Mouse (Mus musculus): ENCODE data around the gene A930018P22Rik. TPM values are rescaled to one million over a fixed set of nuclear protein-coding genes. Genes with fewer than 3 reads are reported as not detected.

A930018P22Rik gene
- polyA plus RNA-seq, 1 experiment from 2014 or later, result not detected

- DNase-seq (ENCODE audit: low spot score), result no peak
These were observed 1.5 kb downstream of the A930018P22Rik start for GRCm38 (mm10) chr2:104124071-104124470.

GRCm38 (mm10) chr2:104128803-104129531, 6.4 kb downstream of the A930018P22Rik start:
- H3K4me3 ChIP-seq (ENCODE audit: low read depth, low read length), result no peak overlapping the region
- H3K27me3 ChIP-seq (replicated peaks; ENCODE audit: control insufficient read depth, insufficient read depth, low read length), result no peaks in the 10 kb centered on the region
- ATAC-seq (no peak), DNase-seq (ENCODE audit: low spot score) (no peak)
- H3K9ac ChIP-seq (ENCODE audit: low read length), result no peak overlapping the region
- no peaks in the 10 kb centered on the region for H3K36me3 ChIP-seq (ENCODE audit: control insufficient read depth, insufficient read depth, low read length)
- 88% methylated on average over 13 of the region's 13 CpGs for WGBS
- no peak overlapping the region for H3K4me2 ChIP-seq (ENCODE audit: low read length)
- no peaks in the 10 kb centered on the region for H3K4me1 ChIP-seq (ENCODE audit: control insufficient read depth, insufficient read depth, low read length)
- H3K27ac ChIP-seq (ENCODE audit: low read depth, low read length), result no peak overlapping the region
- no peaks in the 10 kb centered on the region for H3K9me3 ChIP-seq (replicated peaks; ENCODE audit: control insufficient read depth, low read length)

More at GRCm38 (mm10) chr2:104124071-104124470, 1.5 kb downstream of the A930018P22Rik start:
- Histone ChIP-seq H3K36me3 (ENCODE audit: control insufficient read depth, insufficient read depth, low read length) (no peaks in the 10 kb centered on the region), H3K4me2 (ENCODE audit: low read length) (no peak overlapping the region), H3K4me3 (ENCODE audit: low read depth, low read length) (no peak overlapping the region), H3K9me3 (replicated peaks; ENCODE audit: control insufficient read depth, low read length) (no peaks in the 10 kb centered on the region), H3K4me1 (ENCODE audit: control insufficient read depth, insufficient read depth, low read length) (no peaks in the 10 kb centered on the region), H3K27me3 (replicated peaks; ENCODE audit: control insufficient read depth, insufficient read depth, low read length) (no peaks in the 10 kb centered on the region), H3K9ac (ENCODE audit: low read length) (no peak overlapping the region), H3K27ac (ENCODE audit: low read depth, low read length) (no peak overlapping the region)
- 81% methylated on average over 5 of the region's 5 CpGs for WGBS
- ATAC-seq, result no peak

- no peaks in the 10 kb centered on the region for H3K36me3 ChIP-seq (ENCODE audit: control insufficient read depth, insufficient read depth, low read length)
- H3K4me3 ChIP-seq (ENCODE audit: low read depth, low read length), result no peak overlapping the region
- no peak for ATAC-seq
- DNase-seq (ENCODE audit: low spot score), result no peak
- no peaks in the 10 kb centered on the region for H3K27me3 ChIP-seq (replicated peaks; ENCODE audit: control insufficient read depth, insufficient read depth, low read length)
- H3K4me2 ChIP-seq (ENCODE audit: low read length), result no peak overlapping the region
- no peak overlapping the region for H3K9ac ChIP-seq (ENCODE audit: low read length)
- H3K27ac ChIP-seq (ENCODE audit: low read depth, low read length), result no peak overlapping the region
- WGBS, result 85% methylated on average over 6 of the region's 6 CpGs
- H3K4me1 ChIP-seq (ENCODE audit: control insufficient read depth, insufficient read depth, low read length), result no peaks in the 10 kb centered on the region
- H3K9me3 ChIP-seq (replicated peaks; ENCODE audit: control insufficient read depth, low read length), result no peaks in the 10 kb centered on the region
These were observed 7.6 kb downstream of the A930018P22Rik start for GRCm38 (mm10) chr2:104130165-104130564.

GRCm38 (mm10) chr2:104130969-104131368, 8.4 kb downstream of the A930018P22Rik start:
- Histone ChIP-seq H3K9me3 (replicated peaks; ENCODE audit: control insufficient read depth, low read length) (no peaks in the 10 kb centered on the region), H3K36me3 (ENCODE audit: control insufficient read depth, insufficient read depth, low read length) (no peaks in the 10 kb centered on the region), H3K4me1 (ENCODE audit: control insufficient read depth, insufficient read depth, low read length) (no peaks in the 10 kb centered on the region), H3K27ac (ENCODE audit: low read depth, low read length) (no peak overlapping the region), H3K27me3 (replicated peaks; ENCODE audit: control insufficient read depth, insufficient read depth, low read length) (no peaks in the 10 kb centered on the region), H3K4me3 (ENCODE audit: low read depth, low read length) (no peak overlapping the region), H3K9ac (ENCODE audit: low read length) (no peak overlapping the region), H3K4me2 (ENCODE audit: low read length) (no peak overlapping the region)
- ATAC-seq, result no peak
- no peak for DNase-seq (ENCODE audit: low spot score)
- WGBS, result 53% methylated on average over 3 of the region's 3 CpGs

GRCm38 (mm10) chr2:104132266-104132859, 9.8 kb downstream of the A930018P22Rik start:
- Histone ChIP-seq H3K4me1 (ENCODE audit: control insufficient read depth, insufficient read depth, low read length) (no peaks in the 10 kb centered on the region), H3K4me3 (ENCODE audit: low read depth, low read length) (no peak overlapping the region), H3K4me2 (ENCODE audit: low read length) (no peak overlapping the region), H3K27me3 (replicated peaks; ENCODE audit: control insufficient read depth, insufficient read depth, low read length) (no peaks in the 10 kb centered on the region), H3K36me3 (ENCODE audit: control insufficient read depth, insufficient read depth, low read length) (no peaks in the 10 kb centered on the region), H3K9me3 (replicated peaks; ENCODE audit: control insufficient read depth, low read length) (no peaks in the 10 kb centered on the region), H3K9ac (ENCODE audit: low read length) (no peak overlapping the region), H3K27ac (ENCODE audit: low read depth, low read length) (no peak overlapping the region)
- ATAC-seq (no peak), DNase-seq (ENCODE audit: low spot score) (no peak)
- WGBS, result 78% methylated on average over 7 of the region's 7 CpGs

- H3K9ac ChIP-seq (ENCODE audit: low read length), result no peak overlapping the region
- H3K9me3 ChIP-seq (replicated peaks; ENCODE audit: control insufficient read depth, low read length), result no peaks in the 10 kb centered on the region
- H3K4me1 ChIP-seq (ENCODE audit: control insufficient read depth, insufficient read depth, low read length), result no peaks in the 10 kb centered on the region
- H3K4me3 ChIP-seq (ENCODE audit: low read depth, low read length), result no peak overlapping the region
- WGBS, result 59% methylated on average over 12 of the region's 12 CpGs
- no peak overlapping the region for H3K4me2 ChIP-seq (ENCODE audit: low read length)
- no peak for DNase-seq (ENCODE audit: low spot score)
- no peaks in the 10 kb centered on the region for H3K27me3 ChIP-seq (replicated peaks; ENCODE audit: control insufficient read depth, insufficient read depth, low read length)
- H3K36me3 ChIP-seq (ENCODE audit: control insufficient read depth, insufficient read depth, low read length), result no peaks in the 10 kb centered on the region
- no peak for ATAC-seq
- H3K27ac ChIP-seq (ENCODE audit: low read depth, low read length), result no peak overlapping the region
These were observed 10.7 kb downstream of the A930018P22Rik start for GRCm38 (mm10) chr2:104133042-104133810.

- Histone ChIP-seq H3K4me3 (ENCODE audit: low read depth, low read length) (no peak overlapping the region), H3K4me1 (ENCODE audit: control insufficient read depth, insufficient read depth, low read length) (no peaks in the 10 kb centered on the region), H3K4me2 (ENCODE audit: low read length) (no peak overlapping the region), H3K36me3 (ENCODE audit: control insufficient read depth, insufficient read depth, low read length) (no peaks in the 10 kb centered on the region), H3K9me3 (replicated peaks; ENCODE audit: control insufficient read depth, low read length) (no peaks in the 10 kb centered on the region), H3K27me3 (replicated peaks; ENCODE audit: control insufficient read depth, insufficient read depth, low read length) (no peaks in the 10 kb centered on the region), H3K27ac (ENCODE audit: low read depth, low read length) (no peak overlapping the region), H3K9ac (ENCODE audit: low read length) (no peak overlapping the region)
- WGBS, result 49% methylated on average over 8 of the region's 8 CpGs
- DNase-seq (ENCODE audit: low spot score), result peak; percentile 92
- peak; percentile 89 for ATAC-seq
These were observed 11.8 kb downstream of the A930018P22Rik start for GRCm38 (mm10) chr2:104134150-104135056.

- 73% methylated on average over 2 of the region's 2 CpGs for WGBS
- ATAC-seq (no peak), DNase-seq (ENCODE audit: low spot score) (no peak)
- Histone ChIP-seq H3K4me1 (ENCODE audit: control insufficient read depth, insufficient read depth, low read length) (no peaks in the 10 kb centered on the region), H3K36me3 (ENCODE audit: control insufficient read depth, insufficient read depth, low read length) (no peaks in the 10 kb centered on the region), H3K9me3 (replicated peaks; ENCODE audit: control insufficient read depth, low read length) (no peaks in the 10 kb centered on the region), H3K27me3 (replicated peaks; ENCODE audit: control insufficient read depth, insufficient read depth, low read length) (no peaks in the 10 kb centered on the region), H3K27ac (ENCODE audit: low read depth, low read length) (no peak overlapping the region), H3K4me2 (ENCODE audit: low read length) (no peak overlapping the region), H3K9ac (ENCODE audit: low read length) (no peak overlapping the region), H3K4me3 (ENCODE audit: low read depth, low read length) (no peak overlapping the region)
These were observed 13.4 kb downstream of the A930018P22Rik start for GRCm38 (mm10) chr2:104135920-104136319.

All from forebrain, embryonic 14.5 days (tissue).